Mouse (Mus musculus) embryonic facial prominence, embryonic 11.5 days (tissue): Measurements from ENCODE around the gene Odf3l2. TPM values are rescaled to one million over a fixed set of nuclear protein-coding genes. Genes with fewer than 3 reads are reported as not detected.

ENCODE experiments used
- ATAC-seq: fragments of 200-750 bp; cut with Nextera tagmentation; replicated peaks from 2 replicates; pipeline ENCODE4 v1.8.0; 2017; ENCODE audit warnings: low read depth; ENCODE audit not compliant: insufficient number of reproducible peaks, low FRiP score, low TSS enrichment
- DNase-seq: peaks from one replicate; pipeline ENCODE4 v3.0.0-alpha.2; 2015; ENCODE audit warnings: low spot score
- H3K27ac ChIP-seq: fragments of 300-500 bp; sonication (generic); replicated peaks from 2 replicates; pipeline ENCODE4 v1.5.1; 2014; ENCODE audit warnings: mild to moderate bottlenecking, low read depth, low read length, control low read depth
- H3K27me3 ChIP-seq: fragments of 300-500 bp; sonication (generic); 2 replicates; pipeline ENCODE4 v1.6.1; 2014; ENCODE audit warnings: mild to moderate bottlenecking, low read length, moderate library complexity, mixed read lengths; ENCODE audit not compliant: control insufficient read depth, insufficient read depth
- H3K36me3 ChIP-seq: fragments of 300-500 bp; sonication (generic); replicated peaks from 2 replicates; pipeline ENCODE4 v1.6.1; 2014; ENCODE audit warnings: low read depth, mild to moderate bottlenecking, low read length, moderate library complexity, mixed read lengths; ENCODE audit not compliant: control insufficient read depth, insufficient read depth
- H3K4me1 ChIP-seq: fragments of 300-500 bp; sonication (generic); 2 replicates; pipeline ENCODE4 v1.6.1; 2014; ENCODE audit warnings: low read length, mixed read lengths; ENCODE audit not compliant: control insufficient read depth, insufficient read depth
- H3K4me2 ChIP-seq: fragments of 300-500 bp; sonication (generic); 2 replicates; pipeline ENCODE4 v1.6.1; 2014; ENCODE audit warnings: low read depth, mild to moderate bottlenecking, control low read depth, low read length, moderate library complexity
- H3K4me3 ChIP-seq: fragments of 300-500 bp; sonication (generic); 2 replicates; pipeline ENCODE4 v1.5.1; 2014; ENCODE audit warnings: low read depth, low read length, control low read depth
- H3K9ac ChIP-seq: fragments of 300-500 bp; sonication (generic); replicated peaks from 2 replicates; pipeline ENCODE4 v1.6.1; 2014; ENCODE audit warnings: mild to moderate bottlenecking, control low read depth, low read length
- H3K9me3 ChIP-seq: fragments of 300-500 bp; sonication (generic); replicated peaks from 2 replicates; pipeline ENCODE4 v1.6.1; 2016; ENCODE audit warnings: mild to moderate bottlenecking, low read length, inconsistent platforms, mixed read lengths; ENCODE audit not compliant: control insufficient read depth
- WGBS: fragments of 180-500 bp; shearing (Covaris S2); extraction: QIAGEN DNeasy Blood & Tissue Kit; methylation state at CpG from one replicate; pipeline ENCODE4 v1.1.7; 2014; 5-methylcytosine and 5-hydroxymethylcytosine counted together
- polyA plus RNA-seq: library from polyadenylated mRNA; unstranded; fragments of >200 nt; fragmentation: Nextera tagmentation; extraction: Ambion mirVana; gene quantifications from 2 replicates; pipeline ENCODE4 v1.2.1, GENCODE M21; 2014

The Odf3l2 gene
- polyA plus RNA-seq, 1 experiment from 2014 or later: not detected

GRCm38 (mm10) chr10:79680606-79681495 is 35.3 kb upstream of the Odf3l2 start:
- Histone ChIP-seq H3K4me1 (peaks cover 6% of the 10 kb centered on the region), H3K9ac (peak overlapping the region; percentile 83), H3K27ac (peak overlapping the region; percentile 59; the same call in 1 of the 2 replicates), H3K4me2 (peak overlapping the region; percentile 60), H3K9me3 (no peaks in the 10 kb centered on the region), H3K27me3 (no peaks in the 10 kb centered on the region), H3K4me3 (peak overlapping the region; percentile 89), H3K36me3 (peaks cover 7% of the 10 kb centered on the region)
- ATAC-seq (peak; percentile 24), DNase-seq (no peak)
- 37% methylated on average over 11 of the region's 11 CpGs for WGBS

GRCm38 (mm10) chr10:79675346-79676035 is 30.0 kb upstream of the Odf3l2 start:
- H3K4me3 ChIP-seq: no peak overlapping the region
- 50% methylated on average over 44 of the region's 44 CpGs for WGBS
- no peak for DNase-seq
- no peaks in the 10 kb centered on the region for H3K27me3 ChIP-seq
- H3K4me2 ChIP-seq: no peak overlapping the region
- H3K27ac ChIP-seq: no peak overlapping the region
- H3K4me1 ChIP-seq: peaks cover under 1% of the 10 kb centered on the region; the same call in 1 of the 2 replicates
- ATAC-seq: no peak
- H3K36me3 ChIP-seq: no peaks in the 10 kb centered on the region; the same call in 1 of the 2 replicates
- no peaks in the 10 kb centered on the region for H3K9me3 ChIP-seq
- no peak overlapping the region for H3K9ac ChIP-seq

GRCm38 (mm10) chr10:79673054-79673453 is 27.5 kb upstream of the Odf3l2 start:
- H3K4me2 ChIP-seq: no peak overlapping the region
- no peak overlapping the region for H3K4me3 ChIP-seq
- ATAC-seq: no peak
- H3K9ac ChIP-seq: no peak overlapping the region
- H3K9me3 ChIP-seq: no peaks in the 10 kb centered on the region
- no peaks in the 10 kb centered on the region for H3K27me3 ChIP-seq
- H3K4me1 ChIP-seq: peaks cover 4% of the 10 kb centered on the region
- H3K36me3 ChIP-seq: no peaks in the 10 kb centered on the region; the same call in 1 of the 2 replicates
- no peak overlapping the region for H3K27ac ChIP-seq
- no peak for DNase-seq
- 94% methylated on average over 3 of the region's 3 CpGs for WGBS

- no peak for ATAC-seq
- no peak overlapping the region for H3K27ac ChIP-seq
- H3K4me3 ChIP-seq: no peak overlapping the region
Measured at GRCm38 (mm10) chr10:79672088-79672455, 26.5 kb upstream of the Odf3l2 start.

GRCm38 (mm10) chr10:79671396-79672087 is 26.0 kb upstream of the Odf3l2 start:
- Histone ChIP-seq H3K4me1 (peaks cover 4% of the 10 kb centered on the region), H3K9ac (no peak overlapping the region), H3K4me3 (no peak overlapping the region), H3K4me2 (no peak overlapping the region), H3K27me3 (no peaks in the 10 kb centered on the region), H3K9me3 (no peaks in the 10 kb centered on the region), H3K27ac (no peak overlapping the region), H3K36me3 (no peaks in the 10 kb centered on the region; the same call in 1 of the 2 replicates)
- no peak for DNase-seq
- 72% methylated on average over 6 of the region's 6 CpGs for WGBS
- ATAC-seq: no peak

More at GRCm38 (mm10) chr10:79672088-79672455, 26.5 kb upstream of the Odf3l2 start:
- 49% methylated on average over 3 of the region's 3 CpGs for WGBS
- no peaks in the 10 kb centered on the region for H3K9me3 ChIP-seq
- H3K4me1 ChIP-seq: peaks cover 4% of the 10 kb centered on the region
- DNase-seq: no peak
- no peak overlapping the region for H3K9ac ChIP-seq
- H3K27me3 ChIP-seq: no peaks in the 10 kb centered on the region
- no peak overlapping the region for H3K4me2 ChIP-seq
- no peaks in the 10 kb centered on the region; the same call in 1 of the 2 replicates for H3K36me3 ChIP-seq

GRCm38 (mm10) chr10:79670071-79670888 is 24.7 kb upstream of the Odf3l2 start:
- Histone ChIP-seq H3K4me3 (peak overlapping the region; percentile 97), H3K36me3 (no peaks in the 10 kb centered on the region; the same call in 1 of the 2 replicates), H3K9ac (peak overlapping the region; percentile 96), H3K4me1 (peaks cover 4% of the 10 kb centered on the region), H3K9me3 (no peaks in the 10 kb centered on the region), H3K27ac (peak overlapping the region; percentile 93; the same call in 1 of the 2 replicates), H3K4me2 (peak overlapping the region; percentile 74), H3K27me3 (no peaks in the 10 kb centered on the region)
- DNase-seq (no peak), ATAC-seq (peak; percentile 53)
- 38% methylated on average over 15 of the region's 15 CpGs for whole genome bisulfite sequencing

GRCm38 (mm10) chr10:79669576-79670057 is 24.1 kb upstream of the Odf3l2 start:
- Histone ChIP-seq H3K4me2 (peak overlapping the region; percentile 74), H3K27me3 (no peaks in the 10 kb centered on the region), H3K4me1 (peaks cover 4% of the 10 kb centered on the region), H3K4me3 (peak overlapping the region; percentile 97), H3K9me3 (no peaks in the 10 kb centered on the region), H3K9ac (peak overlapping the region; percentile 96), H3K36me3 (no peaks in the 10 kb centered on the region; the same call in 1 of the 2 replicates), H3K27ac (peak overlapping the region; percentile 93)
- ATAC-seq: peak; percentile 60
- peak; percentile 90 for DNase-seq
- WGBS: 0% methylated on average over 47 of the region's 47 CpGs
